Mouse (Mus musculus) C2C12 (cell line): Measurements from ENCODE around the gene Timmdc1. TPM values are rescaled to one million over a fixed set of nuclear protein-coding genes. Genes with fewer than 3 reads are reported as not detected.

ENCODE experiments used
- H3K27me3 ChIP-seq: one replicate; pipeline ENCODE4 v1.6.1; 2011; ENCODE audit not compliant: control insufficient read depth, insufficient read depth, insufficient read length
- H3K36me3 ChIP-seq: one replicate; pipeline ENCODE4 v1.6.1; 2011; ENCODE audit not compliant: control insufficient read depth, insufficient read depth
- H3K4me3 ChIP-seq: one replicate; pipeline ENCODE4 v1.5.1; 2011; ENCODE audit warnings: mild to moderate bottlenecking, control low read depth; ENCODE audit not compliant: poor library complexity, insufficient read depth, severe bottlenecking
- H3K79me2 ChIP-seq: one replicate; pipeline ENCODE4 v1.6.1; 2011; ENCODE audit not compliant: control insufficient read depth, insufficient read depth
- H3K79me3 ChIP-seq: one replicate; pipeline ENCODE4 v1.6.1; 2011; ENCODE audit warnings: low read depth, control low read depth
- H3ac ChIP-seq: one replicate; pipeline ENCODE3; 2011; ENCODE audit warnings: low read depth; ENCODE audit not compliant: control insufficient read depth, insufficient read length
- CEBPB ChIP-seq: IDR thresholded peaks from one replicate; pipeline ENCODE4 v1.6.1; 2011; ENCODE audit warnings: low read depth, mild to moderate bottlenecking, control low read depth, moderate library complexity
- CTCF ChIP-seq: IDR thresholded peaks from one replicate; pipeline ENCODE4 v1.5.1; 2011; ENCODE audit not compliant: control insufficient read depth, insufficient read depth, insufficient read length
- FOSL1 ChIP-seq: IDR thresholded peaks from one replicate; pipeline ENCODE4 v1.8.0; 2011; ENCODE audit warnings: mild to moderate bottlenecking, low read length; ENCODE audit not compliant: poor library complexity, insufficient read depth, severe bottlenecking
- MAX ChIP-seq: IDR thresholded peaks from one replicate; pipeline ENCODE4 v1.6.1; 2011; ENCODE audit warnings: mild to moderate bottlenecking, control low read depth
- MYOD1 ChIP-seq: IDR thresholded peaks from one replicate; pipeline ENCODE4 v1.6.1; 2011; ENCODE audit warnings: low read depth; ENCODE audit not compliant: control insufficient read depth, insufficient read length
- MYOG ChIP-seq: IDR thresholded peaks from one replicate; pipeline ENCODE4 v1.6.1; 2011; ENCODE audit not compliant: control insufficient read depth, insufficient read length; ENCODE audit errors: extremely low read depth
- USF1 ChIP-seq: IDR thresholded peaks from one replicate; pipeline ENCODE4 v1.6.1; 2011; ENCODE audit warnings: low read depth, mild to moderate bottlenecking, control low read depth, moderate library complexity
- long read RNA-seq, 2 experiments: library from polyadenylated mRNA; unstranded; transcript quantifications; one replicate each; pipeline ENCODE4 v2.0.0; 2019 to 2020
- polyA plus RNA-seq: library from polyadenylated mRNA; unstranded; fragments of >200 nt; fragmentation: generic; extraction: Trizol; gene quantifications from one replicate; pipeline ENCODE4 v1.2.1, GENCODE M21; 2012; ENCODE audit warnings: missing spikeins

Timmdc1 gene
- polyA plus RNA-seq: 29.5 TPM
- long read RNA-seq, experiment 1, transcript Timmdc1-201 (7 exons, 1,573 nt): major isoform, 9 of 37 reads
- long read RNA-seq, experiment 1, partial matches to known transcripts: 1 of 37 reads
- long read RNA-seq, experiment 1, other reads (novel, unspliced or antisense): 27 of 37 reads
- long read RNA-seq, experiment 2, transcript Timmdc1-201 (7 exons, 1,573 nt): major isoform, 39 of 44 reads
- long read RNA-seq, experiment 2, partial matches to known transcripts: 0 of 44 reads
- long read RNA-seq, experiment 2, other reads (novel, unspliced or antisense): 5 of 44 reads

GRCm38 (mm10) chr16:38522129-38523084 lies at the start of gene Timmdc1:
Gene Timmdc1 (minus strand): TSS chr16:38522663.
- Histone ChIP-seq H3K27me3 (no peaks in the 10 kb centered on the region), H3K36me3 (peaks cover 56% of the 10 kb centered on the region), H3ac (peak within 1 kb of the TSS; percentile 73), H3K4me3 (peak within 1 kb of the TSS; percentile 97), H3K79me2 (peaks cover 58% of the 10 kb centered on the region), H3K79me3 (peaks cover 16% of the 10 kb centered on the region)
- TF ChIP-seq MYOD1: no peak
- TF ChIP-seq CTCF: no peak
- peak; percentile 58 for TF ChIP-seq MAX

- Histone ChIP-seq H3K79me3 (peaks cover 26% of the 10 kb centered on the region), H3K27me3 (no peaks in the 10 kb centered on the region), H3ac (no peak overlapping the region), H3K36me3 (peaks cover 49% of the 10 kb centered on the region), H3K79me2 (peaks cover 47% of the 10 kb centered on the region), H3K4me3 (no peak overlapping the region)
- TF ChIP-seq CTCF (no peak), MYOD1 (no peak), MAX (no peak), FOSL1 (no peak), USF1 (no peak), CEBPB (no peak), MYOG (no peak)
Observed at GRCm38 (mm10) chr16:38571481-38571880, 49.0 kb upstream of the Timmdc1 start.

GRCm38 (mm10) chr16:38568192-38568591 lies 45.7 kb upstream of the Timmdc1 start:
- Histone ChIP-seq H3K79me2 (peaks cover 80% of the 10 kb centered on the region), H3K36me3 (peaks cover 42% of the 10 kb centered on the region), H3K4me3 (no peak overlapping the region), H3K27me3 (no peaks in the 10 kb centered on the region), H3K79me3 (peaks cover 51% of the 10 kb centered on the region), H3ac (no peak overlapping the region)
- TF ChIP-seq MYOG: no peak
- TF ChIP-seq CTCF: no peak
- no peak for TF ChIP-seq CEBPB
- no peak for TF ChIP-seq MAX
- TF ChIP-seq MYOD1: peak; percentile 28
- no peak for TF ChIP-seq USF1
- no peak for TF ChIP-seq FOSL1

GRCm38 (mm10) chr16:38563516-38563915 lies 41.1 kb upstream of the Timmdc1 start:
- peaks cover 14% of the 10 kb centered on the region for H3K36me3 ChIP-seq
- no peak overlapping the region for H3ac ChIP-seq
- peaks cover 42% of the 10 kb centered on the region for H3K79me3 ChIP-seq
- H3K27me3 ChIP-seq: peaks cover 3% of the 10 kb centered on the region
- H3K79me2 ChIP-seq: peaks cover 60% of the 10 kb centered on the region
- peak overlapping the region; percentile 76 for H3K4me3 ChIP-seq
- TF ChIP-seq MYOG: no peak
- TF ChIP-seq MYOD1: no peak
- TF ChIP-seq USF1: no peak
- TF ChIP-seq FOSL1: no peak
- no peak for TF ChIP-seq CEBPB
- TF ChIP-seq CTCF: no peak
- TF ChIP-seq MAX: no peak

GRCm38 (mm10) chr16:38562968-38563327 lies 40.5 kb upstream of the Timmdc1 start:
- H3K79me3 ChIP-seq: peaks cover 39% of the 10 kb centered on the region
- peaks cover 55% of the 10 kb centered on the region for H3K79me2 ChIP-seq
- peaks cover 13% of the 10 kb centered on the region for H3K36me3 ChIP-seq
- peak overlapping the region; percentile 84 for H3ac ChIP-seq
- H3K27me3 ChIP-seq: peaks cover 3% of the 10 kb centered on the region
- TF ChIP-seq CTCF: no peak
- no peak for TF ChIP-seq MAX
- TF ChIP-seq FOSL1: no peak
- TF ChIP-seq MYOG: no peak
- no peak for TF ChIP-seq USF1
- TF ChIP-seq MYOD1: no peak
- TF ChIP-seq CEBPB: no peak
- peak overlapping the region; percentile 76 for H3K4me3 ChIP-seq
